Mouse (Mus musculus) ES-Bruce4 (cell line): ENCODE data around the gene Ankrd36. TPM values are rescaled to one million over a fixed set of nuclear protein-coding genes. Genes with fewer than 3 reads are reported as not detected.

Experiments used
- H3K27ac ChIP-seq: 2 replicates; pipeline ENCODE4 v1.5.1; 2012; ENCODE audit warnings: low read length, inconsistent platforms; ENCODE audit not compliant: insufficient read depth
- H3K27me3 ChIP-seq: 2 replicates; pipeline ENCODE4 v1.6.1; 2012; ENCODE audit warnings: mild to moderate bottlenecking, low read length, inconsistent platforms; ENCODE audit not compliant: control insufficient read depth, poor library complexity, insufficient read depth, severe bottlenecking
- H3K36me3 ChIP-seq: 2 replicates; pipeline ENCODE4 v1.6.1; 2012; ENCODE audit warnings: inconsistent platforms, mild to moderate bottlenecking, low read length, moderate library complexity; ENCODE audit not compliant: control insufficient read depth, poor library complexity, insufficient read depth, severe bottlenecking
- H3K4me1 ChIP-seq: one replicate; pipeline ENCODE4 v1.8.1; 2011; ENCODE audit warnings: low read length; ENCODE audit not compliant: control insufficient read depth, insufficient read depth
- H3K4me3 ChIP-seq: 2 replicates; pipeline ENCODE4 v1.5.1; 2011; ENCODE audit warnings: low read depth, mild to moderate bottlenecking, low read length
- H3K9ac ChIP-seq: 2 replicates; pipeline ENCODE4 v1.6.1; 2012; ENCODE audit warnings: low read depth, mild to moderate bottlenecking, inconsistent platforms; ENCODE audit not compliant: poor library complexity, severe bottlenecking
- H3K9me3 ChIP-seq: replicated peaks from 2 replicates; pipeline ENCODE4 v1.6.1; 2012; ENCODE audit warnings: mild to moderate bottlenecking, low read length, inconsistent platforms; ENCODE audit not compliant: control insufficient read depth, poor library complexity, insufficient read depth, severe bottlenecking
- CTCF ChIP-seq: IDR thresholded peaks from one replicate; pipeline ENCODE4 v1.8.1; 2011; ENCODE audit warnings: low read depth, low read length
- EP300 ChIP-seq: IDR thresholded peaks from 2 replicates; pipeline ENCODE4 v1.6.1; 2011; ENCODE audit warnings: low read depth, low read length; ENCODE audit not compliant: insufficient read depth
- POLR2A ChIP-seq: IDR thresholded peaks from one replicate; pipeline ENCODE4 v1.8.1; 2011; ENCODE audit warnings: low read length; ENCODE audit not compliant: insufficient read depth
- polyA plus RNA-seq: library from polyadenylated mRNA; stranded (reverse); fragments of >200 nt; gene quantifications from 2 replicates; pipeline ENCODE4 v1.2.4, GENCODE M21; 2011; ENCODE audit warnings: low read depth; ENCODE audit not compliant: missing spikeins, insufficient read depth, insufficient read length

Gene Ankrd36
- polyA plus RNA-seq, 1 experiment = not detected

DNA sequence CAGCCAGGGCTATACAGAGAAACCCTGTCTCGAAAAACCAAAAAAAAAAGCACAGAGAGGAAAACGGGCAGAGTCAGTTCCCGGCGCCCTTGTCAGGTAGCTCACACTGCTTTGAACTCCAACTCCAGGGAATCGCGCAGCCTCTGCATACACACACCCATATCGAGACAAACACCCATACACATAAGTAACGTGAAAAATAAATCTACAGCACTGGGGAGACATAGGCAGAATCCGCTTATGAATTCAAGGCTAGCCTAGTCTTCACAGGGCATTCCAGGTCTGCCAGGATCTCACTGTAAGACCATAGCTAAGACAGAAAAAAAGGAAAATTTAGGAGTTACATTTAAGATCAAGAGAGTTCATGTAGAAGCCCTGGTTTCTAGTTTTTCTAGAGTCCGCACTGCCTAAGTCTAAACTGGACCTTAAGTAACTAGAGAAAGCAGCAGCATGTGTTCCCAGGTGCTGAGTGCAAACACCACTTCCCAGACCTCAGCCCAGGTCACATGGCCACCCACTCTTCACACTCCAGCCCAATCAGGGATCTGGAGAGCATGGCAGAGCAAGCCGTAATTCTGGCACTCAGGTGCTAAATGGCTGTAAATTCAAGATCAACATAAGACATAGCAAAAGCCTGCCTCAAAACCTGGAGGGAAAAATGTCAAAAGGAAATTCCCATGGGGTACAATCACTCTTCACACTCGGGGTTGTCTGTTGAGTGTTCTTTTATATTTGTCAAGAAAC lies 149.3 kb downstream of the Ankrd36 start:
- TF ChIP-seq POLR2A (no peak), EP300 (no peak), CTCF (no peak)
- Histone ChIP-seq H3K9me3 (no peaks in the 10 kb centered on the region), H3K27ac (no peak overlapping the region), H3K4me1 (peaks cover 5% of the 10 kb centered on the region), H3K4me3 (no peak overlapping the region), H3K36me3 (no peaks in the 10 kb centered on the region), H3K27me3 (no peaks in the 10 kb centered on the region), H3K9ac (no peak overlapping the region)

DNA sequence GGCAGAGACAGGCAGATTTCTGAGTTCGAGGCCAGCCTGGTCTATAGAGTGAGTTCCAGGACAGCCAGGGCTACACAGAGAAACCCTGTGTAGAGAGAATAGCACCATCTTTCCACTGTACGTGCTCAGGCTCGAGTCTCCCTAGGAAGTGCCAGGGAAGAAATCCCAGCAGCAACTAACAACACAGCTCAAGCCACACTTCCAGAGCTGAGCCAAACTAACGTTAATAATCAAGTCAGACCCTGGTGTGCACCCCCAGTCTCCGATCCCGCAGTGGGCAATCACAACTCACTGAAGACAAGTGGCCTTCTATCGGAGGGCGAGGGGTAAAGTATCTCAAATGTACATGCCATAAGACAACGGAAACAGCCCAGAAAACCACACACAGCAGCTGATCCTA lies 160.1 kb downstream of the Ankrd36 start:
- H3K4me3 ChIP-seq = no peak overlapping the region
- H3K9me3 ChIP-seq = no peaks in the 10 kb centered on the region
- TF ChIP-seq POLR2A (no peak), EP300 (no peak), CTCF (no peak)
- no peaks in the 10 kb centered on the region for H3K4me1 ChIP-seq
- H3K27ac ChIP-seq = no peak overlapping the region
- no peaks in the 10 kb centered on the region for H3K27me3 ChIP-seq
- no peaks in the 10 kb centered on the region for H3K36me3 ChIP-seq
- no peak overlapping the region for H3K9ac ChIP-seq

DNA sequence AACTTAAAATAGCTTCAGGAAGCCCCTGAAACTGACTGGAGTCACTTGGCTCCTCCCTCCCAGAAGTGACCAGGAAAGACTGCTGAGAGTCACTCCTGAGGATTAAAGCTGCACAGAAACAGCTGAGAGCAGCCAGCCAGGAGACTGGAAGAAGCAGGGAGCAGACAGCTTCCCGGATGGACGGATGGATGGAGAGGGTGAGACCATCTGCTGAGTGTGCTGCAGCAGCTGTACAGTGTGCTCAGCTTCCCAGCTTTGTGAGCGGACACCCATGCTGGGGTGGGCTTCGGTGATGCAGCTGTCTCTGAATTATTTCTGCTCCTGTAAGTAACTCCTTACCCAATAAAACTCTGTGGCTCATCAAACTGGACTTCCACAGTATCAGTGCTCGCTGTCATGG lies 162.9 kb downstream of the Ankrd36 start:
- H3K36me3 ChIP-seq = no peaks in the 10 kb centered on the region
- H3K4me1 ChIP-seq = no peaks in the 10 kb centered on the region
- H3K27ac ChIP-seq = no peak overlapping the region
- H3K27me3 ChIP-seq = no peaks in the 10 kb centered on the region
- no peak for TF ChIP-seq CTCF
- no peak for TF ChIP-seq EP300
- TF ChIP-seq POLR2A = no peak
- no peak overlapping the region for H3K4me3 ChIP-seq
- H3K9ac ChIP-seq = no peak overlapping the region
- H3K9me3 ChIP-seq = no peaks in the 10 kb centered on the region

DNA sequence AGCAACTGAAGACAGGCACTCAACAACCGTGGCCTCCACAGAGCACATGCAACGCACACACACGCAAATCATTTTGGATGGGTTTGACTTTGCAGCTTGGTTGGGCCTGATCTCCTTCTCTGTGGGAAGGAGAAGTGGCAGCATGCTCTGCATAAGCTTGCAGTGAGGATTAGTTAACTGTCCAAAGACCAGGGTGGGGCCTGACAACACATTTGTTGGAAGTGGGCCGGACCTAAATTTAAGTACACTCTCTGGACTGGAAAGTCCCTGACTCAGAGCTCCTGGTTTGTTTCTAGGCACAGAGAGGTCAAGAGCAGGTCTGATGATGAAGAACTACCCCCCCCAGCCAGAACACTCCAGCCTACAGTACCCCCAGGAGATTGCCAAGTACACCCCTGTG lies 164.8 kb downstream of the Ankrd36 start:
- Histone ChIP-seq H3K27me3 (no peaks in the 10 kb centered on the region), H3K4me1 (no peaks in the 10 kb centered on the region), H3K9ac (no peak overlapping the region), H3K36me3 (no peaks in the 10 kb centered on the region), H3K9me3 (no peaks in the 10 kb centered on the region), H3K4me3 (no peak overlapping the region), H3K27ac (no peak overlapping the region)
- TF ChIP-seq CTCF = no peak
- no peak for TF ChIP-seq POLR2A
- TF ChIP-seq EP300 = no peak

DNA sequence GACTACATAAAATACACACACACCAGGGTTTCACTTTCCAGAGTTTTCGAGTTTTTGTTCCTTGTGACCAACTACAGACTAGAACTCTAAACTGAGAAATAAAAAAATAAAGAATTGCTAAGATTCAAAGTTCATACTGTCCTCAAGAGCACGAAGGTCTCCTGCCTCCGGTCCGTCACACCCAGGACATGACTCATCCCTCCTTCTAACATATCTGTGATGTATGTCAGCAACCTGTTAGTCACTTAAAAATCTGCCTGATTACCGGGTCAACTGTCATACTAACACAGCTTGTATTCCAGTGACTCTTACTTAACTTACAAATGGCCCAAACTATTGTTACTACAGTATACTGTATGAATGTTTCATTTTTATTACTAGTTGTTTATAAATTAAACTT lies 167.7 kb downstream of the Ankrd36 start:
- H3K27me3 ChIP-seq = no peaks in the 10 kb centered on the region
- no peak overlapping the region for H3K27ac ChIP-seq
- H3K4me3 ChIP-seq = no peak overlapping the region
- no peaks in the 10 kb centered on the region for H3K9me3 ChIP-seq
- no peak for TF ChIP-seq POLR2A
- TF ChIP-seq CTCF = no peak
- TF ChIP-seq EP300 = no peak
- no peak overlapping the region for H3K9ac ChIP-seq
- H3K36me3 ChIP-seq = no peaks in the 10 kb centered on the region
- H3K4me1 ChIP-seq = no peaks in the 10 kb centered on the region

Other genes starting within 250 kb of the Ankrd36 start
- 13.5 and 15.8 TPM in 2 replicates for gene Znrf3, start 124.8 kb upstream of the Ankrd36 start, polyA plus RNA-seq
- 44.0 and 46.7 TPM in 2 replicates for gene Xbp1, start 49.0 kb upstream of the Ankrd36 start, polyA plus RNA-seq
- 45.4 and 52.0 TPM in 2 replicates for gene Ccdc117, start 27.5 kb upstream of the Ankrd36 start, polyA plus RNA-seq
- 61.8 and 69.3 TPM in 2 replicates for gene Mrps24, start 146.0 kb downstream of the Ankrd36 start, polyA plus RNA-seq
- 10.6 and 11.7 TPM in 2 replicates for gene Urgcp, start 192.7 kb downstream of the Ankrd36 start, polyA plus RNA-seq
- gene Dbnl, start 218.8 kb downstream of the Ankrd36 start, polyA plus RNA-seq = 27.4 and 33.4 TPM in 2 replicates
- gene Pgam2, start 234.0 kb downstream of the Ankrd36 start, polyA plus RNA-seq = 1.6 and 2.2 TPM in 2 replicates